Mouse (Mus musculus): ENCODE measurements around the gene Neurod6.

Neurod6 gene

GRCm38 (mm10) chr6:55646824-55647560 lies 34.1 kb downstream of the Neurod6 start:
- no peak for DNase-seq (ENCODE audit: low read depth, low spot score)

GRCm38 (mm10) chr6:55646111-55646823 lies 34.8 kb downstream of the Neurod6 start:
- DNase-seq (ENCODE audit: low read depth, low spot score), result no peak

GRCm38 (mm10) chr6:55634662-55635061 lies 46.4 kb downstream of the Neurod6 start:
- no peak for DNase-seq (ENCODE audit: low read depth, low spot score)
